Mouse (Mus musculus): ENCODE measurements around the gene Cyb5b. TPM values are rescaled to one million over a fixed set of nuclear protein-coding genes. Genes with fewer than 3 reads are reported as not detected.

Gene Cyb5b
- polyA plus RNA-seq, 1 experiment from 2014 or later = 102 TPM

DNA sequence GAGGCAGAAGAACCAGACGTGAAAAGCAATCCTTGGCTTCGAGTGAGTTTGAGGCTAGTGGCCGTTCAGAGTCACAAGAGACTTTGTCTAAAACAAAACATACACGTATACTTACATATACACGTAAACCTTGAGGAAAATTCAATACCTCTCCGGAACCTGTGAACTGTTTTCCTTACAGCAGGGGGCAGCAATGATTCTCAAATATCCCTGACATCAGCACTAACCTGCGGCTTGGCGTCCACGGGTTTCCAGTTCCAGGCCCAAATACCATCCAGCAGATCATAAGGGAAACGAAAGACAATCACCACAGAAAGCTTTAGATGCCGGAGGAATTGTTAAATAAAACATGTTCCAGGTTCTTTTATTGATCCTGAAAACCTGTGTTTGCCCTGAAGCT, 34.4 kb upstream of the Cyb5b start:
- Histone ChIP-seq H3K4me2 (no peak overlapping the region), H3K9ac (no peak overlapping the region), H3K27ac (no peak overlapping the region), H3K9me3 (replicated peaks) (no peaks in the 10 kb centered on the region), H3K36me3 (ENCODE audit: poor library complexity, severe bottlenecking) (no peaks in the 10 kb centered on the region), H3K4me1 (no peaks in the 10 kb centered on the region), H3K4me3 (no peak overlapping the region), H3K27me3 (no peaks in the 10 kb centered on the region)
- WGBS = 20% methylated on average over 11 of the region's 11 CpGs
- peak; percentile 33; the same call in 1 of the 2 replicates for ATAC-seq

- no peak for ATAC-seq
- no peak overlapping the region for H3K4me3 ChIP-seq
- H3K27ac ChIP-seq = no peak overlapping the region
- H3K9ac ChIP-seq = no peak overlapping the region
- H3K4me1 ChIP-seq = no peaks in the 10 kb centered on the region
- no peaks in the 10 kb centered on the region for H3K36me3 ChIP-seq (ENCODE audit: poor library complexity, severe bottlenecking)
- WGBS = 47% methylated on average over 2 of the region's 2 CpGs
- H3K27me3 ChIP-seq = no peaks in the 10 kb centered on the region
- H3K9me3 ChIP-seq (replicated peaks) = no peaks in the 10 kb centered on the region
- H3K4me2 ChIP-seq = no peak overlapping the region
Measured at GRCm38 (mm10) chr8:107117019-107117418, 33.4 kb upstream of the Cyb5b start.

DNA sequence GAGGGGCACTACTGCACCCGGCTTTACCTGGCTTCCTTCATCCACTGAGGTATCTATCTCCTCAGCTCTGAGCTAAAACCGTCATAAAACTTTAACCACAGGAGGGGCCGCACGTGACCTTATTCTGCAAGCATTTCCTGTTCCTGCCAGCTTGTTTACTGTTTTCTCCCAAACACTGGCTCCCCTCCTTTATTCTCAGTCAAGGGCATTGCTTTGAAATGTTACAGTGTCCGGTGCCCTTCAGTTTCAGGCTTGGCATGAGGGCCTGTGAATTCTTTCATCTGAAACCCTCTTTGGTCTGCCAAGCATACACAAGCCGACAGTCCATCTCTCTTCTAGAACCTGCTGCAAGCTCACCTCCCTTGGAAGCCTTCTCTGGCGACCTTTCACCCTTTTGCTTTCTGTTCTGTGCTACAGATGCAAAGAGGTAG, 31.6 kb upstream of the Cyb5b start:
- no peak overlapping the region for H3K4me3 ChIP-seq
- H3K27me3 ChIP-seq = no peaks in the 10 kb centered on the region
- no peak for ATAC-seq
- no peaks in the 10 kb centered on the region for H3K9me3 ChIP-seq (replicated peaks)
- no peak overlapping the region for H3K27ac ChIP-seq
- no peak overlapping the region for H3K4me2 ChIP-seq
- no peaks in the 10 kb centered on the region for H3K36me3 ChIP-seq (ENCODE audit: poor library complexity, severe bottlenecking)
- peaks cover 16% of the 10 kb centered on the region for H3K4me1 ChIP-seq
- no peak overlapping the region for H3K9ac ChIP-seq
- WGBS = 63% methylated on average over 7 of the region's 7 CpGs

DNA sequence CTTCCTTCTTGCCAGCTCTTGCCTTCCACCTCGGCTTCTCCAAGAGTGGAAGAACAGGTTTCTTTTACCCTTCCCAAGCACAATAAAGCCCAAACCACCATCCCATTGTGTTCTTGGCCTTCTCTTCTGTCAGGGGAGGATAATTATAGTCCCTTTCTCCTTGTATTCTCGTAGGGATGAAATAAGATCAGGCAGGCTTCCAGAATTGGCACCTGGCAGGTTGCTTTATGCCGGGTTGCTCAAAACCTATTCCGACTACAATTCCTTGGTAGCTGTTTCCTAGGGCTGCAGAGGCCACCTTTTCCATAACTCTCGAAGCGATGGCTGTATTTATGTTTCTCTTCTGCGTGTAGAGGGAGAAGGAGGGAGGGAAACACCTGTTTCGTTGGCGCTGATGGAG, 31.0 kb upstream of the Cyb5b start:
- no peak overlapping the region for H3K27ac ChIP-seq
- no peaks in the 10 kb centered on the region for H3K27me3 ChIP-seq
- no peak overlapping the region for H3K4me2 ChIP-seq
- H3K36me3 ChIP-seq (ENCODE audit: poor library complexity, severe bottlenecking) = no peaks in the 10 kb centered on the region
- WGBS = 75% methylated on average over 9 of the region's 9 CpGs
- no peak overlapping the region for H3K4me3 ChIP-seq
- H3K9me3 ChIP-seq (replicated peaks) = no peaks in the 10 kb centered on the region
- no peak for ATAC-seq
- no peak overlapping the region for H3K9ac ChIP-seq
- peaks cover 18% of the 10 kb centered on the region for H3K4me1 ChIP-seq

- no peak for ATAC-seq
- H3K27me3 ChIP-seq = no peaks in the 10 kb centered on the region
- H3K27ac ChIP-seq = no peak overlapping the region
- no peak overlapping the region for H3K9ac ChIP-seq
- H3K4me3 ChIP-seq = no peak overlapping the region
- no peaks in the 10 kb centered on the region for H3K36me3 ChIP-seq (ENCODE audit: poor library complexity, severe bottlenecking)
- H3K4me2 ChIP-seq = no peak overlapping the region
- H3K9me3 ChIP-seq (replicated peaks) = no peaks in the 10 kb centered on the region
- H3K4me1 ChIP-seq = peaks cover 18% of the 10 kb centered on the region
Measured at GRCm38 (mm10) chr8:107120806-107121205, 29.6 kb upstream of the Cyb5b start.

GRCm38 (mm10) chr8:107121681-107122291, 28.7 kb upstream of the Cyb5b start:
- H3K9me3 ChIP-seq (replicated peaks) = no peaks in the 10 kb centered on the region
- no peak for ATAC-seq
- 91% methylated on average over 7 of the region's 7 CpGs for WGBS
- no peak overlapping the region for H3K9ac ChIP-seq
- no peak overlapping the region for H3K27ac ChIP-seq
- no peaks in the 10 kb centered on the region for H3K36me3 ChIP-seq (ENCODE audit: poor library complexity, severe bottlenecking)
- no peak overlapping the region for H3K4me3 ChIP-seq
- H3K4me2 ChIP-seq = no peak overlapping the region
- peaks cover 18% of the 10 kb centered on the region for H3K4me1 ChIP-seq
- no peaks in the 10 kb centered on the region for H3K27me3 ChIP-seq

- Histone ChIP-seq H3K27ac (no peak overlapping the region; the same call in 1 of the 2 replicates), H3K36me3 (ENCODE audit: poor library complexity, severe bottlenecking) (no peaks in the 10 kb centered on the region), H3K4me3 (no peak overlapping the region), H3K9me3 (replicated peaks) (no peaks in the 10 kb centered on the region), H3K4me1 (peaks cover 18% of the 10 kb centered on the region), H3K27me3 (no peaks in the 10 kb centered on the region), H3K4me2 (0 out of 2 replicates have a peak overlapping the region, but pooled peaks have one; percentile 3), H3K9ac (no peak overlapping the region; the same call in 1 of the 2 replicates)
- 5% methylated on average over 9 of the region's 9 CpGs for WGBS
- peak; percentile 45; the same call in 1 of the 2 replicates for ATAC-seq
Measured at GRCm38 (mm10) chr8:107123063-107123614, 27.3 kb upstream of the Cyb5b start.

DNA sequence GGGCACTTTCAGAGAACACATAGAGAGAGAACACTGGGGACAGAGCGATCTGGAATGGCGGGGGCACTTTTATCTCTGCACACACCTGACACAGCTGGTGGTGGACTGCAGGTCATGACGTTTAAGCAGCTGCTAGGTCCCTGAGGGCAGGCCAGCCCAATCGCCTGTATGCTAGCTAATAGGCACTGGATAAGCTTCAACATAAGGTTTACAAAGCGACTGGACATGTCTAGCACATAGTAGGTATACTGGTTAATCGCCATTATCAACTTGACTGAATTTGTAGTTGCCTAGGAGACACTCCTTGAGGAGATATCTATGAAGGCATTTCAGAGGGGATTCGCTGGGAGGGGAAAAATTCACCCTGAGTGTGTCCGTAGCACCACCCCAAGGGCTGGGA, 26.1 kb upstream of the Cyb5b start:
- ATAC-seq = no peak
- WGBS = 71% methylated on average over 8 of the region's 8 CpGs
- no peaks in the 10 kb centered on the region for H3K36me3 ChIP-seq (ENCODE audit: poor library complexity, severe bottlenecking)

DNA sequence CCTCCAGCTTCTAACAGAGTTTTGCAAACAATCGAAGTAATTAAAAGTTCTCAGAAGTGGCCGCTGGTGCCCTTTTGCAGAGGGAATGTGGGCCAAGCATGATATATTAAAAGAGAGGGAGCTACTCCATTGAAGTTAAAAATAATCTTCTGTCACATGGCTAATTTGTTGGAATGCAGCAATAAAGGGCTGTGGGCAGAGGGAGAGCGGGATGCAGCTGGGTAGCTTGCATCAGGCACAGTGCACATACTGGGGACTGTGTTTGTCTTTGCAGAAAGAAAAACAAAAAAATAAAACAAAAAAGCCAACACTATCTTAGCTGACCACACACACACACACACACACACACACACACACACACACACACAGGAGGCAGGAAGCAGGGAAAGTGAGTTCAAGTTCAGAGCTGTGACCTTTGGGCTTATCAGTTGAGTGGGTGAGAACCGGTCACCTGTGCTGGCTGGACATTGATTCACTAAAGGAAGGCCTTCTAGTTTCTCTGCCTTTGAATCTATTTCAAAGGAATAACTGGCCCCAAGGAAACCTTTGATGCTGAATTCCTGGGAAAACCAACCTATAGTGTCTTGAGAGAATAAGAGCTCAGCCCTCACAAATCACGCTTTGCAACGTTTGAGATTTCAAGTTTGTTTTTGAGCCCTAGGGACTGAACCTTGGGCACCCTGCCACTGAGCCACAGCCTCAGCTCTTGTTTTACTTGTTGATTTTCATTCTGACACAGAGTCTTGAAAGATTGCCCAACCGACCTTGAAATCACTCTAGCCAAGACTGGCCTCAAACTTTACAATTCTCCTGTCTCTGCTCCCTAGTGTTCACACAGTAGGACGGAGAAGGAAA, 21.0 kb upstream of the Cyb5b start:
- 0 out of 2 replicates have a peak overlapping the region, but pooled peaks have one; percentile 4 for H3K27ac ChIP-seq
- H3K4me2 ChIP-seq = no peak overlapping the region
- no peak overlapping the region for H3K4me3 ChIP-seq
- H3K27me3 ChIP-seq = no peaks in the 10 kb centered on the region
- H3K9ac ChIP-seq = no peak overlapping the region
- H3K9me3 ChIP-seq (replicated peaks) = no peaks in the 10 kb centered on the region
- H3K4me1 ChIP-seq = peaks cover 6% of the 10 kb centered on the region; the same call in 1 of the 2 replicates
- no peaks in the 10 kb centered on the region for H3K36me3 ChIP-seq (ENCODE audit: poor library complexity, severe bottlenecking)
- 41% methylated on average over 8 of the region's 8 CpGs for WGBS
- no peak for ATAC-seq

More for the DNA sequence above, 26.1 kb upstream of the Cyb5b start:
- no peak overlapping the region for H3K4me2 ChIP-seq
- H3K9me3 ChIP-seq (replicated peaks) = no peaks in the 10 kb centered on the region
- no peak overlapping the region for H3K27ac ChIP-seq
- no peak overlapping the region for H3K4me3 ChIP-seq
- peaks cover 18% of the 10 kb centered on the region for H3K4me1 ChIP-seq
- no peaks in the 10 kb centered on the region for H3K27me3 ChIP-seq
- no peak overlapping the region for H3K9ac ChIP-seq

- 67% methylated on average over 6 of the region's 6 CpGs for WGBS
- no peaks in the 10 kb centered on the region for H3K27me3 ChIP-seq
Measured at GRCm38 (mm10) chr8:107130028-107130427, 20.4 kb upstream of the Cyb5b start.

DNA sequence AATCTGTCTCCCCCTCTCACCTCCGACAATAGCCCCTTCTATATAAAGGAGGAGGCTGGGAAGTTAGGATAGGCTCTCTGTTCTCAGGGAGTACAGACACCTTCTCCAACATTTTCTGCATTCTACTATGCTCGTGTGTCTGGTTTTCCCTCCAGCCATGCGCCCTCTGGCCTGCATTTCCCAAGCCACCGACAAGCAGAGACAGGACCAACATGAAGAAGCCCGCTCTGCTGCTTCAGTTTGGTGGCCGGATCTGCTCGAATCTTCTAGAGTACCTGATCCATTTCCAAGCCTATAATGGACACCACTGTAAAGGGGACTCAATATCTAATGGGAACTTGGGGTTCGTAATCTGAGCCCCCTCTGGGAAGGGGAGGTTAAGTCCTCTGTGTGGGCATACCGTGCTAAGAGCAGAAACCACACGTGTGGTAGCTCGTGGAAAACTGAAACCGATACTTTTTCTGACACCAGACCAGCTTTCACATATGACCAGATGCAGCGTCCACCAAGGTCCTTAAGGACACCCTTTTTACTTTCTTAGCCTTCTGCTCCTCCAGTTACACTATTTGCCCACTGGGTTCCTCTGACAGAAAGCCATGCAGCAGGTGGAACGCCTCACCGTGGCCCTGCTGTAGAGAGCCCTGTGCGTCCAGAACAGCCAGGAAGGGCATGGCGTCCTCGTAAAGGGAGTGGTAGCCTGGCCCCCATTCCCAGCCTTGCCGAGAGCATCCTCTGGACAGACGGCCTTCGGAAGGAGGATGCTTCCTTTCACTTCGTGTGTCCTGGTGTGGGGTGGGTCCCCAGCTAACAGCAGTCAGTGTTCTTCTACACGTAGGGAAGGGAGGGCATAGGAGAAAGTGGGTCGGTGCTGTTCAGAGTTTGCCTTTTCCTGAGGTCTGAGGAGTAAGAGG, 17.6 kb upstream of the Cyb5b start:
- Histone ChIP-seq H3K36me3 (ENCODE audit: poor library complexity, severe bottlenecking) (no peaks in the 10 kb centered on the region), H3K9me3 (replicated peaks) (no peaks in the 10 kb centered on the region), H3K9ac (no peak overlapping the region), H3K27me3 (no peaks in the 10 kb centered on the region), H3K4me3 (no peak overlapping the region), H3K4me1 (peaks cover 6% of the 10 kb centered on the region; the same call in 1 of the 2 replicates), H3K27ac (no peak overlapping the region), H3K4me2 (no peak overlapping the region)
- ATAC-seq = no peak
- 84% methylated on average over 24 of the region's 24 CpGs for WGBS

More at GRCm38 (mm10) chr8:107130028-107130427, 20.4 kb upstream of the Cyb5b start:
- no peak overlapping the region for H3K9ac ChIP-seq
- H3K9me3 ChIP-seq (replicated peaks) = no peaks in the 10 kb centered on the region
- H3K4me3 ChIP-seq = no peak overlapping the region
- H3K27ac ChIP-seq = 0 out of 2 replicates have a peak overlapping the region, but pooled peaks have one; percentile 4
- peaks cover 6% of the 10 kb centered on the region; the same call in 1 of the 2 replicates for H3K4me1 ChIP-seq
- ATAC-seq = no peak
- H3K36me3 ChIP-seq (ENCODE audit: poor library complexity, severe bottlenecking) = no peaks in the 10 kb centered on the region
- H3K4me2 ChIP-seq = no peak overlapping the region

Measured in forebrain, embryonic 13.5 days (tissue).